Mouse (Mus musculus): ENCODE measurements at regions not wholly inside any gene's neighbourhood (a gene's known extent, or its start where the extent isn't known, plus 50 kb on each side); places are given as distances from the start of the nearest gene placed in this dataset.

DNA sequence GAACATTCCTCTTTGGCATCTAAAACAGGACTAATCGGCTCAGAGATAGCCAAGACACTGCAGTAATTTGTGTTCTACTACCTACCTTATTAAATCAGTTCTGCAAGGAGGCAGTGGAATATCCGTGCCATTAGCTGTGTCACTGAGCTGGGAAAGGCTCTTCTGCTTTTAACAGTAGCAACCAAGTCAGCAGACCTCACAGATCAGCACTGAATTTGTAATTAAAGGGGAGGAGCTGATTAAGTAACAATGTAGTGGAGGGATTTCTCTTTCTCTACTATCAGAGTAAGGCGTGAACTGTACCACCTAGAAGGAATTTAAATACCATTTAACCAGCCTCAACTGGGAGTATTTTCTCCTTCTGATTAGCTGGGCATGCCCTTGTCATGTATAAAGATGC lies 504.3 kb upstream of the Atp10a start:
- Histone ChIP-seq H3K27me3 (replicated peaks) (no peaks in the 10 kb centered on the region), H3K4me2 (no peak overlapping the region), H3K36me3 (no peaks in the 10 kb centered on the region), H3K4me3 (replicated peaks) (no peak overlapping the region), H3K9me3 (replicated peaks) (no peaks in the 10 kb centered on the region), H3K9ac (replicated peaks) (no peak overlapping the region), H3K27ac (replicated peaks) (no peak overlapping the region), H3K4me1 (0 out of 2 replicates have a peak, but pooled peaks cover 3% of the 10 kb centered on the region)
- peak; percentile 50; the same call in 1 of the 2 replicates for ATAC-seq (ENCODE audit: low FRiP score)
- WGBS = 52% methylated on average over 3 of the region's 3 CpGs

- WGBS = 83% methylated on average over 4 of the region's 4 CpGs
These were observed 471.1 kb upstream of the Atp10a start for GRCm38 (mm10) chr7:58184913-58185312.

DNA sequence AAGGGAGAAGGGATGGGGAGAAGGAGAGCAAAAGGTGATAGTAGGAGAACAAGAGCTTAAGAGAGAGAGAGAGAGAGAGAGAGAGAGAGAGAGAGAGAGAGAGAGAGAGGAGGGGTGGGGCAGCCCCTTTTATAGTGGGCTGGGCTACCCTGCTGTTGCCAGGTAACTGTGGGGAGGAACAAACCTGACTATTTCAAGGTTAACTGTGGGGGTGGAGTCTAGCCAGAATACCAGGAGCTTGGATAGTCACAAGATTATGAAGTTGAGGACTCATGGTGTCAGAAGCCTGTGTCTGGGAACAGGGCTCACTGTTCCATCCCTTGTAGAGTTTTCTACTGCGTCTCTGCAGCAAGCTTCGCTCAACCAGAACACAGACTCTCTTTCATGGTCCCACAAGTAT lies 438.2 kb upstream of the Atp10a start:
- H3K9ac ChIP-seq (replicated peaks) = no peak overlapping the region
- H3K4me1 ChIP-seq = no peaks in the 10 kb centered on the region
- no peak overlapping the region for H3K4me3 ChIP-seq (replicated peaks)
- no peak for ATAC-seq (ENCODE audit: low FRiP score)
- H3K9me3 ChIP-seq (replicated peaks) = no peaks in the 10 kb centered on the region
- H3K36me3 ChIP-seq = no peaks in the 10 kb centered on the region
- 94% methylated on average over 2 of the region's 2 CpGs for WGBS
- no peaks in the 10 kb centered on the region for H3K27me3 ChIP-seq (replicated peaks)
- no peak overlapping the region for H3K4me2 ChIP-seq
- no peak overlapping the region for H3K27ac ChIP-seq (replicated peaks)

More at GRCm38 (mm10) chr7:58184913-58185312, 471.1 kb upstream of the Atp10a start:
- H3K4me3 ChIP-seq (replicated peaks) = no peak overlapping the region
- H3K4me2 ChIP-seq = no peak overlapping the region
- H3K36me3 ChIP-seq = no peaks in the 10 kb centered on the region
- no peak for ATAC-seq (ENCODE audit: low FRiP score)
- H3K9me3 ChIP-seq (replicated peaks) = no peaks in the 10 kb centered on the region
- H3K9ac ChIP-seq (replicated peaks) = no peak overlapping the region
- H3K4me1 ChIP-seq = peaks cover 10% of the 10 kb centered on the region
- H3K27me3 ChIP-seq (replicated peaks) = no peaks in the 10 kb centered on the region
- no peak overlapping the region for H3K27ac ChIP-seq (replicated peaks)

- H3K4me3 ChIP-seq (replicated peaks) = no peak overlapping the region
- H3K4me2 ChIP-seq = no peak overlapping the region
- H3K4me1 ChIP-seq = no peaks in the 10 kb centered on the region
- no peaks in the 10 kb centered on the region for H3K27me3 ChIP-seq (replicated peaks)
- 36% methylated on average over 1 of the region's 1 CpGs for WGBS
- H3K36me3 ChIP-seq = no peaks in the 10 kb centered on the region
- no peak overlapping the region for H3K9ac ChIP-seq (replicated peaks)
- no peak for ATAC-seq (ENCODE audit: low FRiP score)
- no peaks in the 10 kb centered on the region for H3K9me3 ChIP-seq (replicated peaks)
- no peak overlapping the region for H3K27ac ChIP-seq (replicated peaks)
These were observed 431.2 kb upstream of the Atp10a start for GRCm38 (mm10) chr7:58224727-58225126.

GRCm38 (mm10) chr7:58225713-58226112 lies 430.3 kb upstream of the Atp10a start:
- Histone ChIP-seq H3K36me3 (no peaks in the 10 kb centered on the region), H3K27me3 (replicated peaks) (no peaks in the 10 kb centered on the region), H3K9me3 (replicated peaks) (no peaks in the 10 kb centered on the region), H3K9ac (replicated peaks) (no peak overlapping the region), H3K4me2 (no peak overlapping the region), H3K27ac (replicated peaks) (no peak overlapping the region), H3K4me3 (replicated peaks) (no peak overlapping the region), H3K4me1 (no peaks in the 10 kb centered on the region)
- no peak for ATAC-seq (ENCODE audit: low FRiP score)
- WGBS = 46% methylated on average over 2 of the region's 2 CpGs

DNA sequence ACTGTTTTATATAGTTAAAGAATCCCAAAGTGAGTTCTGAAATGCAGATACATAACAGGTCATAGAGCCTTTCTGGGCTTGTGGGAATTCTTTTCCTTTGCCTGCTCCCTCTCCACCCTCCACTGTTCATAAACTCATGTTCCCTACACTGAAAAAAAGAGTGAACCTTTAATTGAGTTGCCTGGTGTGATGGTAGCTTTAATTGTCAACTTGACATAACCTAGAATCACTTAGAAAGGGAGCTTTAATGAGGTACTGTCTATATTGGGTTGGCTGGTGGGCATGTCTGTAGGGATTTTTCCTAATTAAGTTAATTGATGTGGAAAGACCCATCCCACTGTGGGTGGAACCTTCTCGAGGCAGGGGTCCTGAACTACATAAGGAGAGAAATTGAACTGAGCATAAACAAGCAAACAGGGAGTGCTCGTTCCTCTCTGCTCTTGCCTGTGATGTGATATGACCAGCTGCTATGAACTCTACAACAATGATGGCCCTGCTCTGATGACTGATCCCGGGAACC lies 425.7 kb upstream of the Atp10a start:
- Histone ChIP-seq H3K27ac (replicated peaks) (no peak overlapping the region), H3K36me3 (no peaks in the 10 kb centered on the region), H3K9me3 (replicated peaks) (no peaks in the 10 kb centered on the region), H3K4me2 (no peak overlapping the region), H3K27me3 (replicated peaks) (no peaks in the 10 kb centered on the region), H3K4me1 (no peaks in the 10 kb centered on the region), H3K4me3 (replicated peaks) (no peak overlapping the region), H3K9ac (replicated peaks) (no peak overlapping the region)
- WGBS = 51% methylated on average over 3 of the region's 3 CpGs
- ATAC-seq (ENCODE audit: low FRiP score) = peak; percentile 31; the same call in 1 of the 2 replicates

- ATAC-seq (ENCODE audit: low FRiP score) = no peak
- H3K36me3 ChIP-seq = no peaks in the 10 kb centered on the region
- no peaks in the 10 kb centered on the region for H3K27me3 ChIP-seq (replicated peaks)
- H3K27ac ChIP-seq (replicated peaks) = no peak overlapping the region
- no peaks in the 10 kb centered on the region for H3K9me3 ChIP-seq (replicated peaks)
- H3K4me3 ChIP-seq (replicated peaks) = no peak overlapping the region
- H3K4me2 ChIP-seq = no peak overlapping the region
- WGBS = 92% methylated on average over 3 of the region's 3 CpGs
- H3K9ac ChIP-seq (replicated peaks) = no peak overlapping the region
- no peaks in the 10 kb centered on the region for H3K4me1 ChIP-seq
These were observed 425.0 kb upstream of the Atp10a start for GRCm38 (mm10) chr7:58230943-58231342.

DNA sequence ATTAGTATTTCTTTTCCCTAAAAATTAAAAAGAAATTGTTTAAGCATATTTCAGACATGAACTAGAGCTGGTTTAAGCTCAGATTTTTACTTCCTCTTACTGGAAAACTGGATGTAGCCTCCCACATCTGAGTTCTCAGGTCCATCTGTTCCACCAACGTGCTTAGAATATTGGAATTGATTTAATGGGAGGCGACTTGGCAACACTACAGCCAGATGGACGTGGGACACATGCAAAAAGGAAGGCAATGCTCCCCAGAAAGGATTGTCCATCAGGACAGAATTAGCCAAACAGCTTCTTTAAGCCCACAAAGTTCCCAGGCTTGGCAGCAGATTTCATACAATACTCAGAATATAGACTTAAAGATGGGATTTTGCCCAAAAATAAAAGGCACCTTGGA lies 408.7 kb upstream of the Atp10a start:
- no peak for ATAC-seq (ENCODE audit: low FRiP score)
- Histone ChIP-seq H3K36me3 (no peaks in the 10 kb centered on the region), H3K4me3 (replicated peaks) (no peak overlapping the region), H3K27ac (replicated peaks) (no peak overlapping the region), H3K27me3 (replicated peaks) (no peaks in the 10 kb centered on the region), H3K4me1 (no peaks in the 10 kb centered on the region), H3K4me2 (no peak overlapping the region), H3K9me3 (replicated peaks) (no peaks in the 10 kb centered on the region), H3K9ac (replicated peaks) (no peak overlapping the region)
- 60% methylated on average over 3 of the region's 3 CpGs for WGBS
